Mouse (Mus musculus) MEL (cell line): ENCODE results near the gene Tmem231. TPM values are rescaled to one million over a fixed set of nuclear protein-coding genes. Genes with fewer than 3 reads are reported as not detected.

ENCODE experiments used
- DNase-seq: peaks from one replicate; pipeline ENCODE4 v3.0.0; 2011; ENCODE audit warnings: low read depth, low spot score
- H3K27ac ChIP-seq: 2 replicates; pipeline ENCODE4 v1.5.1; 2012; ENCODE audit warnings: low read depth, mild to moderate bottlenecking, control low read depth, low read length, moderate library complexity; ENCODE audit not compliant: control insufficient read depth
- H3K27me3 ChIP-seq, 2 experiments: fragments of 150-350 bp in 1 of 2; sonication (generic) in 1 of 2; 2 replicates each; pipeline ENCODE4 v1.6.1; 2012; ENCODE audit warnings: low read length in 2 of 2, mild to moderate bottlenecking in 2 of 2, improper control_type of control experiment in 1 of 2, moderate library complexity in 1 of 2; ENCODE audit not compliant: insufficient read depth in 2 of 2, control insufficient read depth in 1 of 2
- H3K36me3 ChIP-seq, 2 experiments: 2 replicates each; pipeline ENCODE4 v1.6.1; 2012 to 2014; ENCODE audit warnings: low read length in 2 of 2, improper control_type of control experiment in 1 of 2, inconsistent platforms in 1 of 2, mild to moderate bottlenecking in 1 of 2; ENCODE audit not compliant: insufficient read depth in 2 of 2, control insufficient read depth in 1 of 2
- H3K4me1 ChIP-seq, 2 experiments: fragments of 150-350 bp in 1 of 2; sonication (generic) in 1 of 2; 2 replicates each; pipeline ENCODE4 v1.6.1; 2012; ENCODE audit warnings: low read length in 2 of 2, improper control_type of control experiment in 1 of 2, mild to moderate bottlenecking in 1 of 2; ENCODE audit not compliant: insufficient read depth in 2 of 2, control insufficient read depth in 1 of 2
- H3K4me3 ChIP-seq, 2 experiments: fragments of 150-350 bp in 1 of 2; sonication (generic) in 1 of 2; 2 replicates each; pipeline ENCODE4 v1.5.1; 2012; ENCODE audit warnings: low read depth in 2 of 2, low read length in 2 of 2, mild to moderate bottlenecking in 2 of 2, moderate library complexity in 2 of 2, control low read depth in 1 of 2, improper control_type of control experiment in 1 of 2; ENCODE audit not compliant: control insufficient read depth in 1 of 2, insufficient read depth in 1 of 2
- H3K79me2 ChIP-seq: 2 replicates; pipeline ENCODE4 v1.6.1; 2012; ENCODE audit warnings: mild to moderate bottlenecking, low read length, moderate library complexity; ENCODE audit not compliant: control insufficient read depth, poor library complexity, insufficient read depth
- H3K9ac ChIP-seq: 2 replicates; pipeline ENCODE4 v1.6.1; 2012; ENCODE audit warnings: low read depth, mild to moderate bottlenecking, control low read depth, low read length, moderate library complexity; ENCODE audit not compliant: control insufficient read depth, poor library complexity, severe bottlenecking
- H3K9me3 ChIP-seq: fragments of 150-350 bp; sonication (generic); replicated peaks from 2 replicates; pipeline ENCODE4 v1.6.1; 2012; ENCODE audit warnings: mild to moderate bottlenecking, low read length, improper control_type of control experiment, moderate library complexity; ENCODE audit not compliant: insufficient read depth
- BHLHE40 ChIP-seq: IDR thresholded peaks from 2 replicates; pipeline ENCODE4 v1.6.1; 2012; ENCODE audit warnings: low read depth, mild to moderate bottlenecking, inconsistent platforms, low read length, improper control_type of control experiment, borderline replicate concordance
- CHD1 ChIP-seq: IDR thresholded peaks from 2 replicates; pipeline ENCODE4 v1.6.1; 2012; ENCODE audit warnings: low read depth, mild to moderate bottlenecking, inconsistent platforms, low read length, improper control_type of control experiment
- CHD2 ChIP-seq: IDR thresholded peaks from 2 replicates; pipeline ENCODE4 v1.6.1; 2011; ENCODE audit warnings: low read length, improper control_type of control experiment
- ELF1 ChIP-seq: IDR thresholded peaks from 2 replicates; pipeline ENCODE4 v1.6.1; 2014; ENCODE audit warnings: low read depth, mild to moderate bottlenecking, inconsistent platforms, low read length, improper control_type of control experiment, moderate library complexity
- EP300 ChIP-seq, 2 experiments: IDR thresholded peaks; 2 replicates each; pipeline ENCODE4 v1.6.1; 2011; ENCODE audit warnings: improper control_type of control experiment in 2 of 2, low read length in 2 of 2, low read depth in 1 of 2, mild to moderate bottlenecking in 1 of 2
- ETS1 ChIP-seq: IDR thresholded peaks from 2 replicates; pipeline ENCODE4 v1.6.1; 2012; ENCODE audit warnings: low read depth, mild to moderate bottlenecking, inconsistent platforms, low read length, improper control_type of control experiment, moderate library complexity
- GATA1 ChIP-seq: IDR thresholded peaks from 2 replicates; pipeline ENCODE4 v1.6.1; 2011; ENCODE audit warnings: low read depth, low read length, improper control_type of control experiment
- JUND ChIP-seq: IDR thresholded peaks from 2 replicates; pipeline ENCODE4 v1.6.1; 2011; ENCODE audit warnings: low read depth, mild to moderate bottlenecking, improper control_type of control experiment, low read length
- KAT2A ChIP-seq: conservative IDR thresholded peaks from 2 replicates; pipeline ENCODE4 v1.6.1; 2012; ENCODE audit warnings: low read depth, low read length, improper control_type of control experiment, inconsistent platforms
- MAFK ChIP-seq: IDR thresholded peaks from 2 replicates; pipeline ENCODE4 v1.6.1; 2011; ENCODE audit warnings: low read depth, mild to moderate bottlenecking, low read length, improper control_type of control experiment, borderline replicate concordance
- MAX ChIP-seq: IDR thresholded peaks from 2 replicates; pipeline ENCODE4 v1.6.1; 2011; ENCODE audit warnings: low read length, improper control_type of control experiment
- MEF2A ChIP-seq: IDR thresholded peaks from 2 replicates; pipeline ENCODE4 v1.6.1; 2014; ENCODE audit warnings: low read depth, mild to moderate bottlenecking, inconsistent platforms, low read length, improper control_type of control experiment; ENCODE audit not compliant: poor library complexity, insufficient replicate concordance, severe bottlenecking; ENCODE audit errors: extremely low read depth
- MXI1 ChIP-seq: IDR thresholded peaks from 2 replicates; pipeline ENCODE4 v1.6.1; 2011; ENCODE audit warnings: mild to moderate bottlenecking, low read depth, low read length, improper control_type of control experiment
- MYB ChIP-seq: IDR thresholded peaks from 2 replicates; pipeline ENCODE4 v1.6.1; 2011; ENCODE audit warnings: mild to moderate bottlenecking, low read depth, low read length, improper control_type of control experiment
- SMC3 ChIP-seq: IDR thresholded peaks from 2 replicates; pipeline ENCODE4 v1.6.1; 2011; ENCODE audit warnings: low read depth, low read length, improper control_type of control experiment
- TAL1 ChIP-seq: IDR thresholded peaks from 2 replicates; pipeline ENCODE4 v1.6.1; 2012; ENCODE audit warnings: mild to moderate bottlenecking, inconsistent platforms, low read length, moderate library complexity, mixed read lengths
- TBP ChIP-seq: IDR thresholded peaks from 2 replicates; pipeline ENCODE4 v1.8.0; 2011; ENCODE audit warnings: low read depth, low read length, improper control_type of control experiment
- TCF12 ChIP-seq: IDR thresholded peaks from 2 replicates; pipeline ENCODE4 v1.6.1; 2014; ENCODE audit warnings: low read depth, mild to moderate bottlenecking, inconsistent platforms, low read length, improper control_type of control experiment, moderate library complexity
- USF1 ChIP-seq: IDR thresholded peaks from 2 replicates; pipeline ENCODE4 v1.6.1; 2014; ENCODE audit warnings: low read depth, mild to moderate bottlenecking, inconsistent platforms, low read length, improper control_type of control experiment, moderate library complexity
- USF2 ChIP-seq, 2 experiments: IDR thresholded peaks; 2 replicates each; pipeline ENCODE4 v1.6.1; 2011 to 2012; ENCODE audit warnings: improper control_type of control experiment in 2 of 2, low read length in 2 of 2, borderline replicate concordance in 1 of 2, inconsistent platforms in 1 of 2, low read depth in 1 of 2, mild to moderate bottlenecking in 1 of 2; ENCODE audit not compliant: insufficient read depth in 1 of 2
- polyA plus RNA-seq, 2 experiments: library from polyadenylated mRNA; stranded (reverse) in 1 of 2; unstranded in 1 of 2; fragments of >175 nt in 1 of 2; fragments of >200 nt in 1 of 2; gene quantifications; 2 replicates each; pipeline versions ENCODE4 v1.2.1 to v1.2.4; 2012; ENCODE audit warnings: low replicate concordance in 2 of 2, low read depth in 1 of 2; ENCODE audit not compliant: insufficient read length in 2 of 2, insufficient read depth in 1 of 2, missing spikeins in 1 of 2
- total RNA-seq: library from RNA; depleted of rRNA; stranded (reverse); fragments of 300-350 nt; gene quantifications from 2 replicates; pipeline ENCODE4 v1.2.3, GENCODE M21; 2012

Gene Tmem231
- total and polyA plus RNA-seq, 3 experiments = 0.85 to 2.5 TPM; not detected in 1

DNA sequence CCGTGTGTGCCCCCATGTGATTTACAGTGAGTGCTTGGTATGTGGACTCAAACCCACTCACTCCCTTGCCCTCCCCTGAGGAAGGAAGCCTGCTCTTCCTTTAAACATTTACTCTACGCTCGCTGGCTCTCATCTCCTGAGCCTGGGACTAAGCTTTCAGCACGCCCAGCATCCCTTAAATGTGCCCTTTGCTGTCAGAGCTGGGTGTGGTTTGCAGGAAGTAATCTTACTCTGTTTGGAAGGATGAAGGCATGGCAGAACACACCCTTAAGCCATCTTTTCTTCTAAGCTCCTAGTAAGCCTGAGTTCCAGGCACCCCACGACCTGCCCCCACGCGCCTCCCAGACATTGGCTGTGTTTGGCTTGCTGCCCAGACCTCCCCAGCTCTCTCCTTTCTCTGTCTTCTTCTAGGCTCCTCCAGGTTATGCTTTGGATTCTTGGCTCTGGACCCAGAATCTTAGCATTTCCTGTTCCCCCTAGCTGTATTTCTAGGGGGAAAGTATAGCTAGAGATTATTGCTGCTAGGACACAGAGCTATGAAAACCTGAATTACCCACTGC is 45.5 kb downstream of the Tmem231 start:
- Histone ChIP-seq H3K9ac (no peak overlapping the region), H3K4me3 (no peak overlapping the region), H3K4me1 (peaks cover 3 to 25% of the 10 kb centered on the region in 2 experiments; a peak in 2 of 4 replicates), H3K27me3 (no peaks in the 10 kb centered on the region), H3K79me2 (no peaks in the 10 kb centered on the region), H3K9me3 (no peaks in the 10 kb centered on the region), H3K27ac (peak overlapping the region; percentile 82), H3K36me3 (peaks cover 0 to 17% of the 10 kb centered on the region in 2 experiments; a peak in 2 of 4 replicates)
- peak; percentile 60 for DNase-seq
- TF ChIP-seq TAL1 = no peak
- TF ChIP-seq MAX = no peak
- TF ChIP-seq CHD2 = no peak
- no peak for TF ChIP-seq MEF2A
- no peak for TF ChIP-seq KAT2A
- no peak for TF ChIP-seq JUND
- no peak for TF ChIP-seq TCF12
- TF ChIP-seq MYB = no peak
- no peak for TF ChIP-seq MXI1
- no peak for TF ChIP-seq CHD1
- TF ChIP-seq EP300 (IDR thresholded peaks at IDR 0.05; ENCODE audit: low read depth in 1 of 2, low read length in 2 of 2) = no peak
- no peak for TF ChIP-seq USF2 (IDR thresholded peaks at IDR 0.05; ENCODE audit: borderline replicate concordance in 1 of 2, insufficient read depth in 1 of 2, low read depth in 1 of 2, low read length in 2 of 2)
- TF ChIP-seq BHLHE40 = no peak
- TF ChIP-seq USF1 = no peak
- TF ChIP-seq SMC3 = no peak

GRCm38 (mm10) chr8:111887479-111887878 is 46.2 kb downstream of the Tmem231 start:
- H3K4me3 ChIP-seq = no peak overlapping the region
- no peaks in the 10 kb centered on the region for H3K9me3 ChIP-seq
- peaks cover 0 to 15% of the 10 kb centered on the region in 2 experiments; a peak in 2 of 4 replicates for H3K36me3 ChIP-seq
- no peaks in the 10 kb centered on the region for H3K79me2 ChIP-seq
- TF ChIP-seq JUND (no peak), GATA1 (peak; percentile 75), TAL1 (peak; percentile 71), ETS1 (peak; percentile 44; the same call in 1 of the 2 replicates), EP300 (IDR thresholded peaks at IDR 0.05; ENCODE audit: low read depth in 1 of 2, low read length in 2 of 2) (peak; percentile 68 to 73), MAFK (no peak), TCF12 (peak; percentile 55), TBP (peak; percentile 52; the same call in 1 of the 2 replicates), ELF1 (peak; percentile 60; the same call in 1 of the 2 replicates), MAX (0 out of 2 replicates have a peak, but pooled peaks have one; percentile 31)
- peaks cover 3 to 25% of the 10 kb centered on the region in 2 experiments; a peak in 2 of 4 replicates for H3K4me1 ChIP-seq
- peak; percentile 85 for DNase-seq
- H3K9ac ChIP-seq = no peak overlapping the region
- H3K27me3 ChIP-seq = no peaks in the 10 kb centered on the region
- H3K27ac ChIP-seq = peak overlapping the region; percentile 82
